Mouse (Mus musculus) neural tube, embryonic 11.5 days (tissue): Measurements from ENCODE around the gene Psenen. TPM values are rescaled to one million over a fixed set of nuclear protein-coding genes. Genes with fewer than 3 reads are reported as not detected.
A peak's percentile ranks its signal among the peaks of the same experiment; 100 is the strongest.

ENCODE experiments used
- ATAC-seq: fragments of 200-750 bp; cut with Nextera tagmentation; 2 replicates; pipeline ENCODE4 v1.8.0; 2017; ENCODE audit warnings: moderate number of reproducible peaks, mild to moderate bottlenecking, moderate TSS enrichment, moderate library complexity; ENCODE audit not compliant: insufficient read depth, low FRiP score, low TSS enrichment
- DNase-seq: peaks from one replicate; pipeline ENCODE4 v3.0.0-alpha.2; 2015; ENCODE audit warnings: low spot score
- H3K27ac ChIP-seq: fragments of 300-500 bp; sonication (generic); 2 replicates; pipeline ENCODE4 v1.5.1; 2014; ENCODE audit warnings: low read depth, mild to moderate bottlenecking, low read length
- H3K27me3 ChIP-seq: fragments of 300-500 bp; sonication (generic); 2 replicates; pipeline ENCODE4 v1.6.1; 2014; ENCODE audit warnings: mild to moderate bottlenecking, low read length, mixed read lengths; ENCODE audit not compliant: control insufficient read depth, insufficient read depth
- H3K36me3 ChIP-seq: fragments of 300-500 bp; sonication (generic); 2 replicates; pipeline ENCODE4 v1.6.1; 2014; ENCODE audit warnings: mild to moderate bottlenecking, low read length, moderate library complexity, mixed read lengths; ENCODE audit not compliant: control insufficient read depth, insufficient read depth
- H3K4me1 ChIP-seq: fragments of 300-500 bp; sonication (generic); 2 replicates; pipeline ENCODE4 v1.6.1; 2014; ENCODE audit warnings: low read length, mixed read lengths; ENCODE audit not compliant: control insufficient read depth, insufficient read depth
- H3K4me2 ChIP-seq: fragments of 300-500 bp; sonication (generic); 2 replicates; pipeline ENCODE4 v1.6.1; 2014; ENCODE audit warnings: low read depth, mild to moderate bottlenecking, moderate library complexity
- H3K4me3 ChIP-seq: fragments of 300-500 bp; sonication (generic); 2 replicates; pipeline ENCODE4 v1.5.1; 2014; ENCODE audit warnings: low read depth, low read length
- H3K9ac ChIP-seq: fragments of 300-500 bp; sonication (generic); 2 replicates; pipeline ENCODE4 v1.6.1; 2014; ENCODE audit warnings: mild to moderate bottlenecking, low read length
- H3K9me3 ChIP-seq: fragments of 300-500 bp; sonication (generic); 2 replicates; pipeline ENCODE4 v1.6.1; 2016; ENCODE audit warnings: low read length; ENCODE audit not compliant: control insufficient read depth
- WGBS: fragments of 180-500 bp; shearing (Covaris S2); extraction: QIAGEN DNeasy Blood & Tissue Kit; methylation state at CpG from one replicate; pipeline ENCODE4 v1.1.7; 2014; 5-methylcytosine and 5-hydroxymethylcytosine counted together
- polyA plus RNA-seq: library from polyadenylated mRNA; unstranded; fragments of >200 nt; fragmentation: Nextera tagmentation; extraction: Ambion mirVana; gene quantifications from 2 replicates; pipeline ENCODE4 v1.2.1, GENCODE M21; 2014

The Psenen gene
- polyA plus RNA-seq, 1 experiment from 2014 or later: 97.8 TPM

- Histone ChIP-seq H3K9me3 (no peaks in the 10 kb centered on the region), H3K36me3 (no peaks in the 10 kb centered on the region), H3K27ac (no peak overlapping the region), H3K27me3 (no peaks in the 10 kb centered on the region), H3K4me3 (no peak overlapping the region), H3K4me1 (no peaks in the 10 kb centered on the region), H3K4me2 (no peak overlapping the region), H3K9ac (no peak overlapping the region)
- WGBS: 72% methylated on average over 7 of the region's 7 CpGs
- no peak for DNase-seq
- no peak for ATAC-seq
These were observed 37.2 kb upstream of the Psenen start for GRCm38 (mm10) chr7:30600651-30601050.

DNA sequence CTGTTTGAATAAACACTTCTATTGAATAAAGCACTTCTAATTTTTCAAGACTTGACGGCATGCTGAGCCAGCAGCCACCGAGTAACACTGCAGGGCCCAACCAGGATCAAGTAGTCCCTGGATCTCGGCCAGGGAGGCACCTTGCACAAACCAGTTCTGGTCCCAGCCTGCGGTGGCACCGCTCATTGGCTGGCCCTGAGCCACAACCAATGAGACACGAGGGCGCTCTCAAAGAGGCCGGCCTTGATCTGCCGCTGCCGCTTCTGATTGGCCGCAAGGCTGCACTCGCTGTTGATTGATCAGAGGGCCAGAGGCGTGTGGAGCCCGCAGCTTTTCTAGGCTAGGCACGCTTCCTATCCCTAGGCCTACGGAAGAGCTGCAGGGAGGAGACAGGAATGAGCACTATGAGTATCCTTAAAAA is 36.5 kb upstream of the Psenen start:
- ATAC-seq (peak; percentile 99), DNase-seq (peak; percentile 88)
- H3K9ac ChIP-seq: no peak overlapping the region
- no peaks in the 10 kb centered on the region for H3K9me3 ChIP-seq
- no peaks in the 10 kb centered on the region for H3K36me3 ChIP-seq
- no peak overlapping the region for H3K27ac ChIP-seq
- no peaks in the 10 kb centered on the region for H3K27me3 ChIP-seq
- H3K4me3 ChIP-seq: no peak overlapping the region
- H3K4me1 ChIP-seq: no peaks in the 10 kb centered on the region
- H3K4me2 ChIP-seq: no peak overlapping the region
- WGBS: 1% methylated on average over 16 of the region's 16 CpGs

GRCm38 (mm10) chr7:30598786-30599185 is 35.4 kb upstream of the Psenen start, which contains the start of gene Zbtb32:
Gene Zbtb32 (minus strand): TSS chr7:30598909.
- H3K27me3 ChIP-seq: no peaks in the 10 kb centered on the region
- no peak within 1 kb of the TSS for H3K4me3 ChIP-seq
- H3K9ac ChIP-seq: no peak within 1 kb of the TSS
- H3K9me3 ChIP-seq: no peaks in the 10 kb centered on the region
- no peaks in the 10 kb centered on the region for H3K4me1 ChIP-seq
- ATAC-seq (no peak), DNase-seq (no peak)
- H3K27ac ChIP-seq: no peak within 1 kb of the TSS
- 94% methylated on average over 12 of the region's 12 CpGs for WGBS
- no peaks in the 10 kb centered on the region for H3K36me3 ChIP-seq
- no peak within 1 kb of the TSS for H3K4me2 ChIP-seq

GRCm38 (mm10) chr7:30596811-30597210 is 33.4 kb upstream of the Psenen start:
- no peak overlapping the region for H3K4me2 ChIP-seq
- H3K27ac ChIP-seq: no peak overlapping the region
- no peak overlapping the region for H3K4me3 ChIP-seq
- DNase-seq: no peak
- no peak overlapping the region for H3K9ac ChIP-seq
- H3K4me1 ChIP-seq: no peaks in the 10 kb centered on the region
- ATAC-seq: no peak
- 88% methylated on average over 5 of the region's 5 CpGs for WGBS
- no peaks in the 10 kb centered on the region for H3K27me3 ChIP-seq
- no peaks in the 10 kb centered on the region for H3K9me3 ChIP-seq
- H3K36me3 ChIP-seq: no peaks in the 10 kb centered on the region

- no peaks in the 10 kb centered on the region for H3K9me3 ChIP-seq
These were observed 32.7 kb upstream of the Psenen start for GRCm38 (mm10) chr7:30596093-30596492.

DNA sequence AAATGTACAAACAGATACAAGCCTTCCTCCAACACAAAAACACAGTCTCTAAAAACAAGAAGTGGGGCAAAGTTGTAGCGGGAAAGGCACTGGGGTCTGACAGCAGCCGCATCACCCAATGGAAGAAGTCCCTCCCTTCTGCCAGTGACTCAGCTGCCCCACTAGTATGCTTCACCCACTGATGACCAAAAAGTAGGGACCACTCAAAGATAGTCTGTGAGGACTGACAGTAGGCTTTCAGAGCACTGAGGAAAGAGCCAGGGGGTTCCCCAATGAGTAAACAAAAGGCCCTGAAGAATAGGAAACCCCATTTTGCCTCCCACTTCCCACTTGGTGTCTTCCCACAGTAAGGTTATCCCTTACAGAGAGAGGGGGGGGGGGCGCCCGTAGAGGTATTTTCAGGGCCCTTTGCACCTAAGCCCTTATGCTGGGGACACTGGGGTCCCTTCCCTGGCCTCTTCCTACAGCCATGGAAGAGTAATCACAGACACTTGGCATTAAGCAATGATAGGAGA is 31.1 kb upstream of the Psenen start:
- H3K9ac ChIP-seq: no peak overlapping the region
- no peak for ATAC-seq
- no peak overlapping the region for H3K27ac ChIP-seq
- no peaks in the 10 kb centered on the region for H3K9me3 ChIP-seq
- no peaks in the 10 kb centered on the region for H3K27me3 ChIP-seq
- H3K4me2 ChIP-seq: no peak overlapping the region
- no peak for DNase-seq
- no peaks in the 10 kb centered on the region for H3K36me3 ChIP-seq
- peaks cover 3% of the 10 kb centered on the region; the same call in 1 of the 2 replicates for H3K4me1 ChIP-seq
- whole genome bisulfite sequencing: 64% methylated on average over 4 of the region's 4 CpGs
- H3K4me3 ChIP-seq: no peak overlapping the region

More at GRCm38 (mm10) chr7:30596093-30596492, 32.7 kb upstream of the Psenen start:
- Histone ChIP-seq H3K27ac (no peak overlapping the region), H3K36me3 (no peaks in the 10 kb centered on the region), H3K9ac (no peak overlapping the region), H3K27me3 (no peaks in the 10 kb centered on the region), H3K4me1 (no peaks in the 10 kb centered on the region), H3K4me2 (no peak overlapping the region), H3K4me3 (no peak overlapping the region)
- WGBS: 84% methylated on average over 5 of the region's 5 CpGs
- ATAC-seq: no peak
- no peak for DNase-seq

DNA sequence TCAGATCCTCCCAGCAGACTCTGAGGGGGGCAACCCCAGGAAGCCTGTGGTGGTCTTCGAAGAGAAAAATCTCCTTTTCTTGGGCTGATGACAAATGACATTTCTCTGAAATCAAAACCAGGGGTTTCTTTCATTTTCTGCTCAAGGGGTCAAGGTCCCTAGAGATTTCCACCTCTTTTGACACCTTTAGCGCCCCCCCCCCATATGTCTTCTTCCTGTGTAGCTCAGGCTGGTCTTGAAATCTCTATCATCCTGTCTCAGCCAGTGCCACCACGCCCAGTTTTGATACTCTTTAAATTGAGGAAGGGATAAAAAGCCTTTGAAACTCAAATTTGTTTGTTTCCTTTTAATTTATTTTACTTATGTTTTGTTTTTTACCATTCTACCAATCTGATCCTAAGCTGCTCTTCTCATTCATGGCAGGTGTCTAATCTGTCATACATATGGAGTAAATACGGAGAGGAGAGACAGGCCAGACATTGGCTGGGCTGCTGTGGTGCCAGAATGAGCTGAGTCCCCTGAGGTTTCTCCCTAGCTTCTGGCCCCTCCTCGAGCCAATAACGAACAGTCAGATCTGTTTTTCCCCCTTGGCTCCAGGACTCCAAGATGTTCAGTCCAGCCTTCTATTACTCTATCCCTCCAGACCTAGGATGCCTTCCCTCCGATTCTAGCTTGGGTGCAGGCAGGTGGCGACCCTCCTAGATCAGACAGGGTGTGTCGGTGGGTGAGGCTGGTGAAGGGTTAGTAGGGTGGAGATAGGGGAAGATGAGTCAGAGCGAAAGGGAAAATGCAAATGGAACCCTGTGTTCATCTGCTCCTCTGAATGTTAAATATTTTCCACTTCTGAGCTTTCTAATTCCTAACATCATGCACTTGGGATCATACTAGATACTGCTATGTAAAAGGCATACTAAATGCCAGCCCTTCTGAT is 30.4 kb upstream of the Psenen start:
- H3K27ac ChIP-seq: no peak overlapping the region
- no peak overlapping the region for H3K4me3 ChIP-seq
- H3K4me1 ChIP-seq: peaks cover 3% of the 10 kb centered on the region; the same call in 1 of the 2 replicates
- H3K4me2 ChIP-seq: no peak overlapping the region
- H3K9ac ChIP-seq: no peak overlapping the region
- no peaks in the 10 kb centered on the region for H3K9me3 ChIP-seq
- ATAC-seq (no peak), DNase-seq (no peak)
- no peaks in the 10 kb centered on the region for H3K36me3 ChIP-seq
- no peaks in the 10 kb centered on the region for H3K27me3 ChIP-seq
- 71% methylated on average over 10 of the region's 10 CpGs for WGBS

- DNase-seq (no peak), ATAC-seq (no peak)
- H3K9ac ChIP-seq: no peak overlapping the region
- no peaks in the 10 kb centered on the region for H3K27me3 ChIP-seq
- WGBS: 58% methylated on average over 5 of the region's 5 CpGs
- H3K4me2 ChIP-seq: no peak overlapping the region
- no peak overlapping the region for H3K4me3 ChIP-seq
- H3K4me1 ChIP-seq: peaks cover 3% of the 10 kb centered on the region; the same call in 1 of the 2 replicates
- H3K9me3 ChIP-seq: no peaks in the 10 kb centered on the region
- no peak overlapping the region for H3K27ac ChIP-seq
- no peaks in the 10 kb centered on the region for H3K36me3 ChIP-seq
These were observed 29.5 kb upstream of the Psenen start for GRCm38 (mm10) chr7:30592772-30593423.
